Mouse (Mus musculus) E14TG2a.4 (cell line): ENCODE measurements around the gene Ifitm5.

Experiments used
- CTCF ChIP-seq: conservative IDR thresholded peaks from 2 replicates; pipeline ENCODE4 v1.5.1; 2014; ENCODE audit warnings: low read length
- POU5F1 ChIP-seq: IDR thresholded peaks from 2 replicates; pipeline ENCODE4 v1.6.1; 2014; ENCODE audit warnings: low read length, borderline replicate concordance

DNA sequence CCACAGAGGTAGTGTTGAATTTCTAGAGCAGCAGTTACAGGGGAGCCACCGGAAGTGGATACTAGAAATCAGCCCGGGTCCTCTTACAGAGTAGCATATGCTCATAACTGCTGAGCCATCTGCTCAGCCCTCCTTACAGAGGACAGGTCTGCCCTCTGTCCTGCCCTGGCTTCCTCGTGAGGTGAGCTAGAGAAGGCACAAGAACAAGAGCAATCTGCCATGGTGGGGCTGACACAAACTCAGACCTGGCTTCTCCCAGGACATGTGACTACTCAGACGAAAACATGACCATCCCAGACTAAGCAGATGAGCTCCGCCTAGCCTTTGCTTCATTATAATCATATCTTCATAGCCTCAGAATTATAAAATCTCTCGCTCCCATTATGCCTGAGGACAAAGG lies 1.7 kb upstream of the Ifitm5 start:
- TF ChIP-seq CTCF (no peak), POU5F1 (no peak)
